Mouse (Mus musculus) urinary bladder, postnatal 25 days (tissue): ENCODE measurements around the gene Gpalpp1.
A peak's percentile ranks its signal among the peaks of the same experiment; 100 is the strongest.

Experiments used
- DNase-seq: peaks from one replicate; pipeline ENCODE4 v3.0.0; 2022; ENCODE audit warnings: low spot score

The Gpalpp1 gene

DNA sequence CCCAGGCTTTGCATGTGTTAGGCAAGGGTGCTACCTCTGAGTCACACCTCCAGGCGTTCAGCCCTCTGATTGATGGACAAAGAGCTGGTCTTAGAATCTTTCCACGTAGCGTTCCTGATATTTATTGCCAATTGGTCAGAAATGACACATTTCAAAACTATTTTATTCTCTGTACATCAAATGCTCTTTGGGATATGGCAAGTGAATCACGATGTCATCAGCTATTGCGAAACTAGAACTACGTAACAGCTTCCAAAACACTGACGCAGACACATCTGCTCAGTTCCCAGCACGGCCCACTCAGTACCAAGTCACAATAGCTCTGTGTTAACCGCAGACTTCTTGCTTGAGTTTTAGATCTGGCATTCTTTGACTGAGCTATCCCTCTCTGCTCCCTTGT, 11.0 kb downstream of the Gpalpp1 start:
- no peak for DNase-seq

DNA sequence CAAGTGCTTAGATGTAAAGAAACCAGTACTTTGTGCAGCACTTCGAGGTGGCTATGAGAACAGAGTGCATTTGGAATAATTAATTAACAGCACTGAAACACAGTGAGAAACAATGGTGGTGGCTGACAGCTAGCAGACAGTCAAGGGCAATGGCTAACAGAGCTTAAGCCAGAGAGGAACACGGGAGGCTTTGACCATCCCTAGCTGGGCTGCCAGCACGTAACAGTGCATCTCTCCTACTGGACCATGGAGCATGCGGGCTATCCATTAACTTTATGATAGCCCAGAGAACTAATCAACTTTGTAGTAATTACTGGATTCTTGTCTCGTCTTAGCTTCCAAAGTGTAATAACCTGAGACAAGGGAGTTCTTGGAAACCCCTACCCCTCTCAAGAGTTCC, 12.7 kb downstream of the Gpalpp1 start:
- DNase-seq = no peak

DNA sequence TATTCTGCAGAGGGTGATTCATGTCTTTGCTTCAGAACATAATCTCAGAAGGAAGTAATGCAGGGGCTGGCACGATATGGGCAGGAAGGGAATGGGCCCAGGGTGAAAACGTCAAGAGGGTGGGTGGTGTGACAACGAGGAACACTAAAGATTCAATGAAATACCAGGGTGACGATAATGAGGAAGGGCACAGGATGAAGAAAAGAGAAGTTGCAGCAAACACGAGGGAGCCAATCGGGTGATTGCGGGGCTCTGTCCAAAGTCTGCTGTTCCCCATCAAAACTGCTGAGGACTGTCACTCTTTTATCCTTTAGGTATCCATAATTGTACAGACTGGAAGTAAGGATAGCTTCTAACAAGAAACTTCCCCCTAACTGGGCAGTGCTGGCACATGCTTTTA, 13.3 kb downstream of the Gpalpp1 start:
- DNase-seq = no peak

DNA sequence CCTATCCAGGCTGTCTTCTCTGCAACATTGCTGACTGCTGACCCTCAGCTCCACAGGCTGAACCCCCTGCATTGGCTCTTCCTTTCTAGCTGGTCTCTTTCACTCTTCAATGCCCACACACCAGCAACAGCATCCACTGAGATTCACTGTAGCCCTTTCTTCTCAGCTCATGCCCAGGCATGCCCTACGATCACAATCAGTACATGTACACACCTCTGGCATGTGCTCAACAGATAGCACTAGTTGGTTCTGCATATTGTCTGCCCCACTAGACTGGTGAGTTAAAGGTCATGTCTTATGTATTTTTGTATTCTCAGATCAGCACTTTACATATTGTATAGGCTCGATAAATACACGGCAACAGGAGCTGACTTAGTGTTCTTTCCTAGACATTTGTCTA, 26.4 kb downstream of the Gpalpp1 start:
- DNase-seq = peak; percentile 13

DNA sequence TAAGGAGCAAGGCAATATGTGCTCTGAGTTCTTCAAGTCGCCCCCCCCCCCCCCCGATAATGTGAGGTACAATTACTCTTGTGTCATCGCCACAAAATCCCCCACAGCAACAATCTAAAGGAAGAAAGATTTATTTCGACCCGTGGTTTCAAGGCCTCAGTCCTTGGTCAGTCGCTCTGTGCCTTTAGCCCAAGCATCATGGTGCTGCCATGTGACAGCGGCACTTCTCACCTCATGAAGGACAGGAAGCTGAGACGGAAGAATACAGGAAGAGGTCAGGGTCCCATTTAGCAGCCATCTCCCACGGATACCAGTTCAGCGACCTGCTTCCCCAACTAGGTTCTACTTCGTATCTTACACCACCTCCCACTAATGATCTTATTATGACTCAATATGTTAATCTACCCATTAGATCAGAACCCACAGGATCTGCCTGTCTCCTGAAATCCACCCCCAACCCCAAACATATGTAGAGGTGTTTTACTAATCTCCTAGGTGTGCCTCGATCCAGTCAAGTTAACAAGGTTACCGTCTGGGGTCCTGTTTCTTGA, 28.4 kb downstream of the Gpalpp1 start:
- DNase-seq = no peak

DNA sequence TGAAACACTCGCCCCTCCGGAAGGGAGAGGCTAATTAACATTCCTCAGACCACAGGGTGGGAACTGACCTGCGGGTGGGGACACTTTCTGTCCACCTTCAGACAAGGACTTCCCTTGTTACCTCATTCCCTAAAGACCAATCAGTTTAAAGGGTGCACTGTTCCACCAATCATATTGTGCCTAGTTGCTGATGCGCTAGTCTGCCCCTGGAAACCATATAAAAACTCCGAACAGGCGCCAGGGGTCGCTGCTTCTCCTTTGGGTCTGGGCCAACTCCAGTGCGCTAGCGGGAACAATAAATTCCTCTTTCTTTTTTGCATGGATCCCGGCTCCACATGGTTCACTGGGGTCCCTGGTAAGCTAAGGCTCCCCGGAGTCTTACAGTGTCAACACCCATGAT, 29.1 kb downstream of the Gpalpp1 start:
- DNase-seq = no peak

DNA sequence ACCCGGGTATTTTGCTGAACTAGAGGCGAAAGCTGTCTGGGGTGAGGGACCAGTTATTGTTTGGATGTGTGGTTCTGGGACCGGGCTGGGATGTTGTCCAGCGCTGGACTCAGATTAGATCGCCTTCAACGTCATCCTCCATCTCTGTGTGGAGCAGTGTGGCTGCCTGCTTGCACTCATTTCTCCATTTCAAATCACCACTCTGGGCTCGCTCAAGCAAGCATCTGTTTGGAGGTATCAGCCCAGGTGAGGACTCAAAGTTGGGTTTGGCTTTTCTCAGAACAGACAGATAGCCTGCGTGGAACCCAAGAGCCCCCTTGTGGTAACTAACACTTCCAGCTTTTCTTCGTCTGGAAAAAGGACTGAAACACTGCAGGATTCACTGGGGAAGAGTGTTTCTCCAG, 33.5 kb downstream of the Gpalpp1 start:
- DNase-seq = peak; percentile 11

DNA sequence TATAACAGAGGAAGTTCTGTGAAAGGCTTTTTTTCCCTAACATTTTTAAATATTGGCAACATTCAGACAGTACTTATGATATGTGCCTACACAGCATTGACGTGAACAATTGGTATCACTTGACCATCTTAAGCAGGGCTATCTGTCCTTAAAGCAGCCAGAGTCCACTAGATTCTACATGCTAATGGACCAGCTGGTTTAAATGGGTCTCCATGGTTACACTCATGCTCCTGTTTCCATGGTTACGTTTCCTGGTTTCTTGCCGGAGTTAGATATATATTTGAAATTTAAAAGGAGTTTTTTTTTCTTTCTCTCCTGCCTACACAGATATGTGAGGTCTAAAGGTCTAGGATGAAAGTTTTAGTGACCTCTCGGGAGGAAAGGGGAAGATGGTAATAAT, 34.0 kb downstream of the Gpalpp1 start:
- no peak for DNase-seq

DNA sequence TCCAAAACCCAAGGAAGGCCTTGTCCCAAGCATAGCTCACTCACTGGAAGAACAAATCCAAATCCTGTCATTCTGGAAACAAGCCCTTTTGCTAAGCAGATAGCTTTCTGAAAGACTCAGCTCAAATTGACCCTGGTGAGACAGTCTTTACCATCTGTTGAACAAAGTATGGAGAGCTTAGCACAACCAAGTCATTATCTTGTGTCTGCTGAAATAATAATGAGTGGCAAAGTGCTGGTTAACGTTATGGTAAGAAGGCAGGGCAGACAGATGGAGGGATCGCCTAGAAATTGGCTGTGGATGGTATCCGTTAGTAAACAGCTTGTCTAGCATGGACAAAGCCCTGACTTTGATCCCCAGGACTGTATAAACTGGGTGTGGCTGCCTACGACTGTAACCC, 34.8 kb downstream of the Gpalpp1 start:
- DNase-seq = no peak

DNA sequence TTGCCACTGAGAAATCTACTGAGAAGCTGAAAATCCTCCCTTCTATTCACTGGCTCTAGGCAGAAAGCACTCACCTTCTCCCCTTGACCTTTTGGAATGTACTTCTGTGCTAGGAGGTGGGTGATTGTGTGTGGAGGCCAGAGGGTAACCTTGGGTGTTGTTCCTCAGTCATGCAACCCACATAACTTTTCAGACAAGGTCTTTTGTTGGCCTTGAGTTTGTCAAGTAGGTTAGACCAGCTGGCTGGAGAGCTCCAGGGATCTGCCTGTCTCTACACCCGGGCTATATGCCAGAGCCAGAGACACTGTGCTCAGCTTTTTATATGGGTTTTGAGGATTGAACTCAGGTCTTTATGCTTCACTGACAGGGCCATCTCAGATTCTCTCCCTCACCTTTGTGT, 36.4 kb downstream of the Gpalpp1 start:
- DNase-seq = no peak

DNA sequence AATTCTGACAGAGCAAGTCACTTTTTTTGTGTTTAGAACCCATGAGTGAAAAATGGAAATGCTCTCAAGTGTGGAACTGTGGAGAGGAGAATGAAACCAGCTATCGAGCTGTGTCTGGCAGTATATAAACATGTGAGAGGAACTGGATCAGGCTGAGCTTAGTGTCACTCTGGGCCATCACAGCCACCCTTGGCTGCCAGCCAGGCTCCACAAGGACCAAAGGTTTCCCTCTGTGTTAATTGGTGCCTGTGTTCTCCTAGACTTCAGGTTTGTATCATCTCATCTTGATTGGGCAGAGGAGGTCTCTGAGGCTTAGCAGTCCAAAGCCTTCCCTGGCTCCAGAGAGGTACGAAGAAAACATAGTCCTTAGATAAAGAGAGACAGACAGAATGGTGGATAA, 37.9 kb downstream of the Gpalpp1 start:
- no peak for DNase-seq

DNA sequence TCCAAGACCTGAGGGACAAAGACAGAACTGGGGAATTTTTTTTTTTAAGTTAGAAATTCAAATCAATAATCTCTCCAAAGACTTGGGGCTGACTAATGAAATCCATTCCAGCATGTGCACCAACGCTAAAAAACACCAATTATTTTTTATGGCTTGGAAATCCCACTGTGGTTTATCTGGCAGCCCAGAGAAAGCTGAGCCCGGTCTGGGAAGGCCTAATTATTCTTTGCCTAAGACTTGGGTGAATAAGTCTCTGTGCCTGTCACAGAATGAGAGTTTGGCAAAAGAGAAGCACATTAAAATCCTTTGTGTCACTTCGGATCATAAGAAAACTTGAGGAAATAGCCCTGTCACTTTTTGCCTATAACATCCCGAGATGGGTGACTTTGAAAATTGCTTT, 41.3 kb downstream of the Gpalpp1 start:
- no peak for DNase-seq

DNA sequence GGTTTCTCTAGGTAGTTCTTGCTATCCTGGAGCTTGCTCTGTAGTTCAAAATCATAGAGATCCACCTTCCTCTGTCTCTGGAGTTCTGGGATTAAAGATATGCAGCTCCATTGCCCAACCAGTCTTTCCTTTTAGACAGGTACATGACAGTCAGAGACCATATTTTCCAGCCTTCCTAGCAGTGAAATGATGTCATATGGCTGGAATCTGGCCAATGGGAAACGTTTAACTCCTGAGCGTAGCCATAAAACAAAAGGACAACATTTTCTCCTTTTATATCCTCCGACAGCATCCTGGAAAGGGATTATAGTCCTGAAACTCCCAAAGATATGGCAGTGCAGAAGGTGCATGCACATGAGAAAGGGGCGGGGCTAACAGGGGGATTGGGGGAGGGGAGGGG, 42.3 kb downstream of the Gpalpp1 start:
- DNase-seq = no peak

DNA sequence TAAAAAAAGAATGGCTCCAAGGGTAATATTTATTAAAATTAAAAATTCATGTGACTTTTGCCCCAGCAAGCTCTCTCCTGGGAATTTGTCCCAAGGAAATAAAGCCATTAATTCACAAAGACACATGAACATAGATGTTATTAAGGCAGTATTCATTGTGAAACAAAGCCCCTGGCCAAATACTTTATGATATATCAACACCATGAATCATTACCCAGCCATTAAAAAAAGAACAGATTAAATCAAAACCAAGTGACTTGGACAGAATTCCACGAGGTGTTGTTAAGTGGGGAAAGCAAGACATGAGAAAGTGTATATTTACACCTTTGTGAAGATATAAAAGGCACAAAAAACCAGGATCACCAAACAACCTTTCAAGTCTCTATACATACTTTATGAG, 43.3 kb downstream of the Gpalpp1 start:
- DNase-seq = no peak

DNA sequence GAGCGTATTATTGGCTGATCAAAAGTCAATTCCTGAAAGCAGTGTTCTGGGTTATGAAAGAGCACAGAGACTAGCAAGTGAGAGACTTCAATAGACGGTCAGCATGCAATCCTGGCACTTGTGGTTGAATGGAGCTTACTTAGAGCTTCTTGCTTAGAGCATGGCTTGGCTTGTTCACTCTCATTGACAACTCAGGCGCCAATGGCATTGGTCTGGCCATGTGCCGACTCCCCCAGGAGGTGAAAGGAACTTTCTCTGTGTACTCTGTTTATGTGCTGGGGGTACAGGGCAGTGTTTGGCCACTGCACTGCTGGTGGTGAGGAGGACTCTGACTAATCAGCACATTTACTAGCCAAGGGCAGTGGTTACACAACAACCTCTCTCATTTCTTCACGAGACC, 51.1 kb downstream of the Gpalpp1 start:
- DNase-seq = no peak

DNA sequence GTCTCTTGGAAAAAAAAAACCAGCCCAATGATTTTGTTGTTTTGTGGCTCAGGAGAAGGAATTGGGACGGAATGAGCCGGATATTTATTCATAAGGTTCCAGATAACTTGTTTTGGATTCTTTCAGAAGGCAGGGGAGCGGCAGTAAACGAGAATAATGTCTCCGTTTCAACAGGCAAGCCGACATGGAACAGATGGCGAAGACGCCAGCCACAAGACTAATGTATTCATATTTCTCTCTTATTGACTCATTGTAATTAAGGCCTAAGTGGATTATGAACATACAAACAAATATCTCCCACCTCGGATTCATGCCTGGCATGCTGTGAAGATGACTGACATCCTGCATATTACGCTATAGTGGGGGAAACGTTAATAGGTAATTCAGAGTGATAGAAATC, 56.8 kb downstream of the Gpalpp1 start:
- no peak for DNase-seq

DNA sequence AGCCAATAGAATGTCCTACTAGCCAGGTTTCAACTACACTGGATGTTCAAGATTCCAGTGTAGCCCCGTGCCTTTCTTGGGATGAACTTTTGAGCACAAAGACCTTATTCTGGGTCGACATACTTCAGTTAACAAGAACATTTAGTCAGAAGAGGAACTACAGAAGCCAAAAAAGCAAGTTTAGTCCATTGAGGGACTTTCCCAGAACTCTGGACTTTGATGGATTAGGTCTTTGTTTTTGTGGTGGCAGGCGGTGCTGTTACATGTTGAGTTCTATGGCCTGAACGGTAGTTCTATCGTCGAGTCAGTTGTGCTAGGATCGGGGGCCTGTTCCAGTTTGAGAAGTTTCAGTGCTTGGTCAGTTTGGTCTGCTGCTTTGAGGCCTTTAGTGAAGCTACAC, 58.6 kb downstream of the Gpalpp1 start:
- no peak for DNase-seq

DNA sequence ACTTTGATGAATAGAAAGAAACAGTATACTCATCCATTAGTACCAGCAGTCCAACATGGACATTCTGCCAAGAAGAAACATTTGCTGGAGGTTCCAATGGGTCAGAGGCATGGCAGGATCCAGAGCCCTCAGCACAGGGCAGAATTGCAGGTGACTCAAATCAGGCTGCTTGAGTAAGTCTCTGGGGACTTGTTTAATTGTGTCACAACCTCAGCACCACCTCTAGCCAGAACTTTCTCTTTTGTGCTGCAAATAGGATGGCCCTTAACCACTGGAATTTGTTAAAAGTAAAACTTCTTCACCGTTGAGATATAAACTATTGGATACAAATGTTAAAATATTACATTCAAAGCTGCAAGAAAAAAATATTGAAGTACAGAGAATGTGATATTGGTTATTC, 64.8 kb downstream of the Gpalpp1 start:
- no peak for DNase-seq

DNA sequence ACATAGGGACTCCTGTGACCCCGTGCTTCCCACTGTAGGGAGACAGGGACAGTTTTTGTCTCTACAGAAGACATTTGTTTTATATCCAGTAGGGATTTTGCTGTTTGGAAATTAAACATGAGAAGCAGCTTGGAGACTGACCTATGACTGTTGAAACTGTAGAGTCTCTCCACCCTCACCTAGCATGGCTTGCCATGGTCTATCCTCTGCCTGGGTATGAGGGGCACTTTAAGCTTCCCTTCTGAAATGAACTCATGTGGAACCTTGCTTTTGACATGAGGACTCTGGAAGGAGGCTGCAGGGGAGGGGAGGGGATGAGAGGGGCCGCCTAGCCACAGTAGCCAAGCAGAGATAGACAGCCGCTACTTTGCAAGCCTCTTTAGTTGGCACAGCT, 66.4 kb downstream of the Gpalpp1 start:
- no peak for DNase-seq

DNA sequence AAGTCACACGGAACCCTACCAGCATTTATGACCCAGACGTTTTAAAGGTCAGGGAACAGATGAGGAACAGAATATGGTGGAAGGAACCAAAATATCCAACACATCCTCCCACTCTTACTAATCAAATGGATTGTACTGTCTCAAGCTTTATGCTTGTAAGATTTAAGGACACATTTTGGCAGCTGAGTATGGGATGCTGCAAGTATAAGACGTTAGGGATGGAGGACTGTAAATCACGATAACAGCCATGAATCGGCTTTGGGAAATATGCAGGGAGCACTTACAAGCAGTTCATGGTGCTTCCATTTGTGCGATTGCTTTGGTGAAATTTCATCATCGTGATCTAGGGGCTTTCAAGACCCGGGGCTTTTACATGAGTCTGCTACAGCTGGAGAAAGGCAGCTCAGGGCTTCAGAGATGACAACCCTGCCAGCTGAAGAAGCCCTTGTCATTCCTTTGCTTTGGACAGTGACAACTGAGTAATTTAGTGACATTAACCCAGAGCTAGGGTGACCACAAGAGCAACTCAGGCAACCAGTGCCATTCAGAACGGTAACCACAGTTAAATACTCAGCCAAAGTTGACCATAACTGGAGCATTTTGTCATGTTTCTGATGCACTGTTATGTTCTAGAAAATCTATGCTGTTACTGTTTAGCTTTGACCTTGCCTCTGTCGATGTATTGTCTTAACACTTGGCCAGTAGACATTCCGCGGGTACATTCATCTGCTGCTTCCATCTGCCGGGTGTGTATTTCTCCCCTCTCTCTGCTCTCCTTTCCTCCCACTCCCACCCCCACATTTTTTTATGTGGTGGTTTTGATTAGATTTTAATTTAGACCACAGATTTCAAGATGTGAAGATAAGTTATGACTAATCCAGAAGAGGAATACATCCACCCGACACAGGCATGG, 67.1 kb downstream of the Gpalpp1 start:
- no peak for DNase-seq
